Mouse (Mus musculus) MEL (cell line): ENCODE measurements around the gene Birc6. TPM values are rescaled to one million over a fixed set of nuclear protein-coding genes. Genes with fewer than 3 reads are reported as not detected.
A peak's percentile ranks its signal among the peaks of the same experiment; 100 is the strongest.

Experiments used
- DNase-seq: peaks from one replicate; pipeline ENCODE4 v3.0.0; 2011; ENCODE audit warnings: low read depth, low spot score
- H3K27ac ChIP-seq: 2 replicates; pipeline ENCODE4 v1.5.1; 2012; ENCODE audit warnings: low read depth, mild to moderate bottlenecking, control low read depth, low read length, moderate library complexity; ENCODE audit not compliant: control insufficient read depth
- H3K27me3 ChIP-seq, 2 experiments: fragments of 150-350 bp in 1 of 2; sonication (generic) in 1 of 2; 2 replicates each; pipeline ENCODE4 v1.6.1; 2012; ENCODE audit warnings: low read length in 2 of 2, mild to moderate bottlenecking in 2 of 2, improper control_type of control experiment in 1 of 2, moderate library complexity in 1 of 2; ENCODE audit not compliant: insufficient read depth in 2 of 2, control insufficient read depth in 1 of 2
- H3K36me3 ChIP-seq, 2 experiments: 2 replicates each; pipeline ENCODE4 v1.6.1; 2012 to 2014; ENCODE audit warnings: low read length in 2 of 2, improper control_type of control experiment in 1 of 2, inconsistent platforms in 1 of 2, mild to moderate bottlenecking in 1 of 2; ENCODE audit not compliant: insufficient read depth in 2 of 2, control insufficient read depth in 1 of 2
- H3K4me1 ChIP-seq, 2 experiments: fragments of 150-350 bp in 1 of 2; sonication (generic) in 1 of 2; 2 replicates each; pipeline ENCODE4 v1.6.1; 2012; ENCODE audit warnings: low read length in 2 of 2, improper control_type of control experiment in 1 of 2, mild to moderate bottlenecking in 1 of 2; ENCODE audit not compliant: insufficient read depth in 2 of 2, control insufficient read depth in 1 of 2
- H3K4me3 ChIP-seq, 2 experiments: fragments of 150-350 bp in 1 of 2; sonication (generic) in 1 of 2; 2 replicates each; pipeline ENCODE4 v1.5.1; 2012; ENCODE audit warnings: low read depth in 2 of 2, low read length in 2 of 2, mild to moderate bottlenecking in 2 of 2, moderate library complexity in 2 of 2, control low read depth in 1 of 2, improper control_type of control experiment in 1 of 2; ENCODE audit not compliant: control insufficient read depth in 1 of 2, insufficient read depth in 1 of 2
- H3K79me2 ChIP-seq: 2 replicates; pipeline ENCODE4 v1.6.1; 2012; ENCODE audit warnings: mild to moderate bottlenecking, low read length, moderate library complexity; ENCODE audit not compliant: control insufficient read depth, poor library complexity, insufficient read depth
- H3K9ac ChIP-seq: 2 replicates; pipeline ENCODE4 v1.6.1; 2012; ENCODE audit warnings: low read depth, mild to moderate bottlenecking, control low read depth, low read length, moderate library complexity; ENCODE audit not compliant: control insufficient read depth, poor library complexity, severe bottlenecking
- H3K9me3 ChIP-seq: fragments of 150-350 bp; sonication (generic); replicated peaks from 2 replicates; pipeline ENCODE4 v1.6.1; 2012; ENCODE audit warnings: mild to moderate bottlenecking, low read length, improper control_type of control experiment, moderate library complexity; ENCODE audit not compliant: insufficient read depth
- BHLHE40 ChIP-seq: IDR thresholded peaks from 2 replicates; pipeline ENCODE4 v1.6.1; 2012; ENCODE audit warnings: low read depth, mild to moderate bottlenecking, inconsistent platforms, low read length, improper control_type of control experiment, borderline replicate concordance
- CHD1 ChIP-seq: IDR thresholded peaks from 2 replicates; pipeline ENCODE4 v1.6.1; 2012; ENCODE audit warnings: low read depth, mild to moderate bottlenecking, inconsistent platforms, low read length, improper control_type of control experiment
- CTCF ChIP-seq, 3 experiments: IDR thresholded peaks in 2 of 3; conservative IDR thresholded peaks in 1 of 3; 2 replicates each; pipeline ENCODE4 v1.5.1; 2011 to 2012; ENCODE audit warnings: low read length in 3 of 3, low read depth in 2 of 3, mild to moderate bottlenecking in 2 of 3, improper control_type of control experiment in 1 of 3, inconsistent platforms in 1 of 3, mixed read lengths in 1 of 3, moderate library complexity in 1 of 3; ENCODE audit not compliant: control insufficient read depth in 1 of 3, insufficient read depth in 1 of 3, poor library complexity in 1 of 3, severe bottlenecking in 1 of 3
- ELF1 ChIP-seq: IDR thresholded peaks from 2 replicates; pipeline ENCODE4 v1.6.1; 2014; ENCODE audit warnings: low read depth, mild to moderate bottlenecking, inconsistent platforms, low read length, improper control_type of control experiment, moderate library complexity
- ETS1 ChIP-seq: IDR thresholded peaks from 2 replicates; pipeline ENCODE4 v1.6.1; 2012; ENCODE audit warnings: low read depth, mild to moderate bottlenecking, inconsistent platforms, low read length, improper control_type of control experiment, moderate library complexity
- GABPA ChIP-seq: IDR thresholded peaks from 2 replicates; pipeline ENCODE4 v1.6.1; 2012; ENCODE audit warnings: low read depth, mild to moderate bottlenecking, inconsistent platforms, low read length, improper control_type of control experiment, moderate library complexity
- HCFC1 ChIP-seq: IDR thresholded peaks from 2 replicates; pipeline ENCODE4 v1.6.1; 2012; ENCODE audit warnings: low read depth, mild to moderate bottlenecking, inconsistent platforms, low read length, improper control_type of control experiment, moderate library complexity
- JUND ChIP-seq: IDR thresholded peaks from 2 replicates; pipeline ENCODE4 v1.6.1; 2011; ENCODE audit warnings: low read depth, mild to moderate bottlenecking, improper control_type of control experiment, low read length
- KAT2A ChIP-seq: conservative IDR thresholded peaks from 2 replicates; pipeline ENCODE4 v1.6.1; 2012; ENCODE audit warnings: low read depth, low read length, improper control_type of control experiment, inconsistent platforms
- MAFK ChIP-seq: IDR thresholded peaks from 2 replicates; pipeline ENCODE4 v1.6.1; 2011; ENCODE audit warnings: low read depth, mild to moderate bottlenecking, low read length, improper control_type of control experiment, borderline replicate concordance
- MAX ChIP-seq: IDR thresholded peaks from 2 replicates; pipeline ENCODE4 v1.6.1; 2011; ENCODE audit warnings: low read length, improper control_type of control experiment
- MAZ ChIP-seq: IDR thresholded peaks from 2 replicates; pipeline ENCODE4 v1.6.1; 2012; ENCODE audit warnings: low read depth, mild to moderate bottlenecking, inconsistent platforms, low read length, improper control_type of control experiment
- MEF2A ChIP-seq: IDR thresholded peaks from 2 replicates; pipeline ENCODE4 v1.6.1; 2014; ENCODE audit warnings: low read depth, mild to moderate bottlenecking, inconsistent platforms, low read length, improper control_type of control experiment; ENCODE audit not compliant: poor library complexity, insufficient replicate concordance, severe bottlenecking; ENCODE audit errors: extremely low read depth
- MXI1 ChIP-seq: IDR thresholded peaks from 2 replicates; pipeline ENCODE4 v1.6.1; 2011; ENCODE audit warnings: mild to moderate bottlenecking, low read depth, low read length, improper control_type of control experiment
- MYB ChIP-seq: IDR thresholded peaks from 2 replicates; pipeline ENCODE4 v1.6.1; 2011; ENCODE audit warnings: mild to moderate bottlenecking, low read depth, low read length, improper control_type of control experiment
- MYC ChIP-seq: IDR thresholded peaks from 2 replicates; pipeline ENCODE4 v1.6.1; 2011; ENCODE audit warnings: low read depth, mild to moderate bottlenecking, low read length, improper control_type of control experiment, moderate library complexity
- NELFE ChIP-seq: IDR thresholded peaks from 2 replicates; pipeline ENCODE4 v1.6.1; 2011; ENCODE audit warnings: low read depth, low read length, improper control_type of control experiment
- POLR2A ChIP-seq, 2 experiments: IDR thresholded peaks; 2 replicates each; pipeline ENCODE4 v1.6.1; 2011 to 2012; ENCODE audit warnings: low read length in 2 of 2, mild to moderate bottlenecking in 2 of 2, control low read depth in 1 of 2, improper control_type of control experiment in 1 of 2, low read depth in 1 of 2, moderate library complexity in 1 of 2; ENCODE audit not compliant: control insufficient read depth in 1 of 2, insufficient read depth in 1 of 2, poor library complexity in 1 of 2
- POLR2AphosphoS2 ChIP-seq: IDR thresholded peaks from 2 replicates; pipeline ENCODE4 v1.6.1; 2011; ENCODE audit warnings: low read length, improper control_type of control experiment
- POLR2AphosphoS5 ChIP-seq: IDR thresholded peaks from 2 replicates; pipeline ENCODE4 v1.6.1; 2012; ENCODE audit warnings: low read depth, borderline replicate concordance, mild to moderate bottlenecking, inconsistent platforms, low read length, moderate library complexity, mixed read lengths
- RAD21 ChIP-seq: IDR thresholded peaks from 2 replicates; pipeline ENCODE4 v1.6.1; 2011; ENCODE audit warnings: mild to moderate bottlenecking, low read depth, low read length, improper control_type of control experiment
- RCOR1 ChIP-seq: IDR thresholded peaks from 2 replicates; pipeline ENCODE4 v1.6.1; 2012; ENCODE audit warnings: low read depth, mild to moderate bottlenecking, inconsistent platforms, low read length, improper control_type of control experiment
- SMC3 ChIP-seq: IDR thresholded peaks from 2 replicates; pipeline ENCODE4 v1.6.1; 2011; ENCODE audit warnings: low read depth, low read length, improper control_type of control experiment
- TBP ChIP-seq: IDR thresholded peaks from 2 replicates; pipeline ENCODE4 v1.8.0; 2011; ENCODE audit warnings: low read depth, low read length, improper control_type of control experiment
- UBTF ChIP-seq: IDR thresholded peaks from 2 replicates; pipeline ENCODE4 v1.6.1; 2012; ENCODE audit warnings: low read depth, mild to moderate bottlenecking, inconsistent platforms, low read length, improper control_type of control experiment, moderate library complexity, borderline replicate concordance; ENCODE audit not compliant: insufficient read depth
- USF1 ChIP-seq: IDR thresholded peaks from 2 replicates; pipeline ENCODE4 v1.6.1; 2014; ENCODE audit warnings: low read depth, mild to moderate bottlenecking, inconsistent platforms, low read length, improper control_type of control experiment, moderate library complexity
- USF2 ChIP-seq, 2 experiments: IDR thresholded peaks; 2 replicates each; pipeline ENCODE4 v1.6.1; 2011 to 2012; ENCODE audit warnings: improper control_type of control experiment in 2 of 2, low read length in 2 of 2, borderline replicate concordance in 1 of 2, inconsistent platforms in 1 of 2, low read depth in 1 of 2, mild to moderate bottlenecking in 1 of 2; ENCODE audit not compliant: insufficient read depth in 1 of 2
- ZC3H11A ChIP-seq: IDR thresholded peaks from 2 replicates; pipeline ENCODE4 v1.6.1; 2012; ENCODE audit warnings: low read depth, mild to moderate bottlenecking, inconsistent platforms, low read length, improper control_type of control experiment
- ZMIZ1 ChIP-seq: IDR thresholded peaks from 2 replicates; pipeline ENCODE4 v1.6.1; 2012; ENCODE audit warnings: low read depth, mild to moderate bottlenecking, inconsistent platforms, low read length, improper control_type of control experiment, moderate library complexity
- ZNF384 ChIP-seq: IDR thresholded peaks from 2 replicates; pipeline ENCODE4 v1.6.1; 2012; ENCODE audit warnings: low read depth, mild to moderate bottlenecking, inconsistent platforms, low read length, improper control_type of control experiment
- polyA plus RNA-seq, 2 experiments: library from polyadenylated mRNA; stranded (reverse) in 1 of 2; unstranded in 1 of 2; fragments of >175 nt in 1 of 2; fragments of >200 nt in 1 of 2; gene quantifications; 2 replicates each; pipeline versions ENCODE4 v1.2.1 to v1.2.4; 2012; ENCODE audit warnings: low replicate concordance in 2 of 2, low read depth in 1 of 2; ENCODE audit not compliant: insufficient read length in 2 of 2, insufficient read depth in 1 of 2, missing spikeins in 1 of 2
- total RNA-seq: library from RNA; depleted of rRNA; stranded (reverse); fragments of 300-350 nt; gene quantifications from 2 replicates; pipeline ENCODE4 v1.2.3, GENCODE M21; 2012

Gene Birc6
- total and polyA plus RNA-seq, 3 experiments = 58.7 to 475 (median 67.3) TPM

- no peak overlapping the region for H3K27ac ChIP-seq
- no peak overlapping the region for H3K9ac ChIP-seq
- no peaks in the 10 kb centered on the region for H3K4me1 ChIP-seq
- no peak for DNase-seq
- no peak overlapping the region for H3K4me3 ChIP-seq
- H3K79me2 ChIP-seq = no peaks in the 10 kb centered on the region
- no peak for TF ChIP-seq MEF2A
- TF ChIP-seq USF1 = no peak
- no peak for TF ChIP-seq BHLHE40
- no peak for TF ChIP-seq MAZ
- no peak for TF ChIP-seq MYC
- no peak for TF ChIP-seq JUND
- no peak for TF ChIP-seq RAD21
- no peak for TF ChIP-seq POLR2AphosphoS5
- TF ChIP-seq NELFE = no peak
- TF ChIP-seq CHD1 = no peak
- no peak for TF ChIP-seq MAX
- TF ChIP-seq MAFK = no peak
- no peak for TF ChIP-seq SMC3
- no peak for TF ChIP-seq USF2 (IDR thresholded peaks at IDR 0.05; ENCODE audit: borderline replicate concordance in 1 of 2, insufficient read depth in 1 of 2, low read depth in 1 of 2, low read length in 2 of 2)
- TF ChIP-seq ZNF384 = no peak
- TF ChIP-seq KAT2A = no peak
- no peak for TF ChIP-seq POLR2A (IDR thresholded peaks at IDR 0.05; ENCODE audit: control insufficient read depth in 1 of 2, insufficient read depth in 1 of 2, low read depth in 1 of 2, low read length in 2 of 2, poor library complexity in 1 of 2)
- no peak for TF ChIP-seq RCOR1
- no peak for TF ChIP-seq MXI1
- no peak for TF ChIP-seq ZMIZ1
- no peaks in the 10 kb centered on the region for H3K9me3 ChIP-seq
- H3K36me3 ChIP-seq = peaks cover 0 to 46% of the 10 kb centered on the region in 2 experiments; a peak in 2 of 4 replicates
- H3K27me3 ChIP-seq = no peaks in the 10 kb centered on the region
These were observed 144.4 kb downstream of the Birc6 start for GRCm38 (mm10) chr17:74672446-74672845.

- DNase-seq = peak; percentile 73
- Histone ChIP-seq H3K4me3 (no peak overlapping the region), H3K9ac (no peak overlapping the region), H3K27ac (no peak overlapping the region), H3K27me3 (no peaks in the 10 kb centered on the region)
- TF ChIP-seq CTCF (IDR thresholded peaks at IDR 0.05 in 2 of 3, conservative IDR thresholded peaks at IDR 0.05 in 1 of 3; ENCODE audit: control insufficient read depth in 1 of 3, insufficient read depth in 1 of 3, low read depth in 2 of 3, low read length in 3 of 3, poor library complexity in 1 of 3, severe bottlenecking in 1 of 3) (peak in 2 of 3 experiments; percentile 71 to 76; a peak in 4 of 6 replicates), MYB (no peak), TBP (no peak), HCFC1 (no peak), POLR2AphosphoS5 (no peak), UBTF (no peak), SMC3 (peak; percentile 84), ZMIZ1 (no peak), POLR2A (IDR thresholded peaks at IDR 0.05; ENCODE audit: control insufficient read depth in 1 of 2, insufficient read depth in 1 of 2, low read depth in 1 of 2, low read length in 2 of 2, poor library complexity in 1 of 2) (no peak), USF2 (IDR thresholded peaks at IDR 0.05; ENCODE audit: borderline replicate concordance in 1 of 2, insufficient read depth in 1 of 2, low read depth in 1 of 2, low read length in 2 of 2) (no peak), BHLHE40 (no peak), GABPA (no peak), RAD21 (peak; percentile 67), KAT2A (no peak), ETS1 (no peak), ELF1 (no peak), ZC3H11A (peak; percentile 56), POLR2AphosphoS2 (no peak)
- TF ChIP-seq, all 39 proteins: peak for 4
- Histone ChIP-seq H3K9me3 (no peaks in the 10 kb centered on the region), H3K79me2 (no peaks in the 10 kb centered on the region), H3K4me1 (no peaks in the 10 kb centered on the region), H3K36me3 (peaks cover 0 to 46% of the 10 kb centered on the region in 2 experiments; a peak in 2 of 4 replicates)
These were observed 145.2 kb downstream of the Birc6 start for GRCm38 (mm10) chr17:74673251-74673650.
